Mouse (Mus musculus) heart, embryonic 16.5 days (tissue): Measurements from ENCODE around the gene Manba. TPM values are rescaled to one million over a fixed set of nuclear protein-coding genes. Genes with fewer than 3 reads are reported as not detected.
A peak's percentile ranks its signal among the peaks of the same experiment; 100 is the strongest.

Source experiments
- ATAC-seq: fragments of 200-750 bp; cut with Nextera tagmentation; replicated peaks from 2 replicates; pipeline ENCODE4 v1.8.0; 2017; ENCODE audit warnings: moderate number of reproducible peaks; ENCODE audit not compliant: insufficient read depth, low FRiP score; ENCODE audit errors: extremely low read depth
- H3K27ac ChIP-seq: fragments of 300-500 bp; sonication (generic); 2 replicates; pipeline ENCODE4 v1.5.1; 2014; ENCODE audit warnings: mild to moderate bottlenecking, low read length, control low read depth, moderate library complexity
- H3K27me3 ChIP-seq: fragments of 300-500 bp; sonication (generic); 2 replicates; pipeline ENCODE4 v1.6.1; 2014; ENCODE audit warnings: low read length, mixed read lengths; ENCODE audit not compliant: control insufficient read depth, insufficient read depth
- H3K36me3 ChIP-seq: fragments of 300-500 bp; sonication (generic); 2 replicates; pipeline ENCODE4 v1.6.1; 2014; ENCODE audit not compliant: control insufficient read depth, insufficient read depth
- H3K4me1 ChIP-seq: fragments of 300-500 bp; sonication (generic); 2 replicates; pipeline ENCODE4 v1.6.1; 2014; ENCODE audit warnings: low read length, mixed read lengths; ENCODE audit not compliant: control insufficient read depth, insufficient read depth
- H3K4me2 ChIP-seq: fragments of 300-500 bp; sonication (generic); 2 replicates; pipeline ENCODE4 v1.6.1; 2014; ENCODE audit warnings: low read depth, mild to moderate bottlenecking, control low read depth, low read length
- H3K4me3 ChIP-seq: fragments of 300-500 bp; sonication (generic); 2 replicates; pipeline ENCODE4 v1.5.1; 2014; ENCODE audit warnings: mild to moderate bottlenecking, control low read depth, low read length
- H3K9ac ChIP-seq: fragments of 300-500 bp; sonication (generic); 2 replicates; pipeline ENCODE4 v1.6.1; 2014; ENCODE audit warnings: low read length, control low read depth
- H3K9me3 ChIP-seq: fragments of 300-500 bp; sonication (generic); replicated peaks from 2 replicates; pipeline ENCODE4 v1.6.1; 2016; ENCODE audit warnings: low read length; ENCODE audit not compliant: control insufficient read depth
- WGBS: fragments of 180-500 bp; shearing (Covaris S2); extraction: QIAGEN DNeasy Blood & Tissue Kit; methylation state at CpG from one replicate; pipeline ENCODE4 v1.1.7; 2014; 5-methylcytosine and 5-hydroxymethylcytosine counted together
- polyA plus RNA-seq: library from polyadenylated mRNA; unstranded; fragments of >200 nt; fragmentation: Nextera tagmentation; extraction: Ambion mirVana; gene quantifications from 2 replicates; pipeline ENCODE4 v1.2.1, GENCODE M21; 2015

Gene Manba
- 37.0 and 38.3 TPM in 2 replicates for polyA plus RNA-seq

DNA sequence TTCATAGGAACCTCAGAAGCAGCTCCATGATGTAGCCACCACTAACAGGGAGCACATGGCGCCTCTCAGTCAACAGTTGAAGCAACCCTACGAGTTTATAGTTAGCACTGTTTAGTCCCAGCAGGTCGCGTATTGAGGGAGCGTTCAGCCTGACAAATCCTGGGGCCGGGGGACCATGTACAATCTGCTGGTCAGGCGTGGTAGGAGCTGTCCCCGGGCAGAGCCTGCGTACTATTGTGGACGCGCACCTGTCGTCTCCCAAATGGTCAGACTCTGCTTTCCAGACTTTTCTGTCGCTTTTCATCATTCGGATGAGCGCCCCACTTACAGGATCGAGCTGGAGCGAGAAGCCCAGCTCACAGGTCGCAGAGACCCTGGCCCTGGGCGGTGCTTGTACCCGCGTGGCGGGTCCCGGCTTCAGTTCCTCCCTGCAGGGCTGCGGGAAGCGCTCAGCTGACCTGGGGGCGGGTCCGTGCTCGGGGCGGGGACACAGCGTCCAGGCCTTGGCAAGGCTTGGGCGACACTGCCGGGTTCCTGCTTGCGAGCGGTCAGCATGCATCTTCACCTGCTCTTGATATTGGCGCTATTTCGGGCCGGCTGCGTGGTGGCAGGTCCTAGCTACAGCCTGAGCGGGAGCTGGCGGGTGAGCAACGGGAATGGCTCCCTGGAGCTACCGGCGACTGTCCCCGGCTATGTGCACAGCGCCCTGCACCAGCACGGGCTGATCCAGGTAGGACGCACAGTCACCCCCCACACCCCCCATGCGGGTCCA is at the start of gene Manba:
Manba (plus strand) TSS at position 484 of the 772 bp plus-strand sequence.
- peak; percentile 94 for ATAC-seq
- Histone ChIP-seq H3K9ac (peak within 1 kb of the TSS; percentile 94), H3K9me3 (no peaks in the 10 kb centered on the region), H3K4me2 (peak within 1 kb of the TSS; percentile 83), H3K27ac (peak within 1 kb of the TSS; percentile 85), H3K36me3 (peaks cover 3% of the 10 kb centered on the region), H3K4me1 (0 out of 2 replicates have a peak, but pooled peaks cover 3% of the 10 kb centered on the region), H3K4me3 (peak within 1 kb of the TSS; percentile 95), H3K27me3 (no peaks in the 10 kb centered on the region)
- 2% methylated on average over 48 of the region's 48 CpGs for WGBS

DNA sequence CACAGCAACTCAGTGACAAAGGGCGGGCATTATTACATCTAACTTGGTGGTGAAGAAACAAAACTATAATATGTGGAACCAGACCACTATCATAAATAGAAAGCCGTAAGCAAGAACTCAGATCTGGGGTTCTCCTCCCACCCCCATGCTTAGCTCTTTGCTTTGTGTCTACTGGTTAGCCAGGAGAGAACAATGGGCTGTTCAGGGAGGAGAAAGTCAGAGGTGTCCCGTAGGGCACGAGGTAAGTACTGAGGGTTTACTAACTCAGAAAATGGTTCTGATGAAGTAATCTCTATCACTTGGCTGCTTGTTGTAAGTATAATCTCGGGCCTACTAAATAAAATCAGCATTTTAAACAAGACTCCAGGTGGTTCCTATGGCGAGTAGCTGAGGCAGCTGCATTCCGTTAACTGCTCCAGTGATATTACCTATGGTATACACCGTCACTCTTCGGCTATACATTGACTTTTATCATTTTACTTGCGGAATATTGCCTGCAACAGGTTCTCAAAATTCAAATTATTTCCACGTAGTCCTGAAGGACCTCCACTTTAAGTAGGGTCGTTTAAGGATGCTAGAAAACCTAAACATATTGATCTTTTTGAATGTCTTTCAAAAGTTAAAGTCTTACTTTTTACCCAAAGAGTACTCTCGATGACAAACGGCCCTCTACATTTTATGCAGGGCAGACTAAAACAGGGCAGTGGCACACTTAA is 48.4 kb upstream of the Manba start:
- WGBS, result 47% methylated on average over 14 of the region's 14 CpGs
- H3K9ac ChIP-seq, result peak overlapping the region; percentile 64

DNA sequence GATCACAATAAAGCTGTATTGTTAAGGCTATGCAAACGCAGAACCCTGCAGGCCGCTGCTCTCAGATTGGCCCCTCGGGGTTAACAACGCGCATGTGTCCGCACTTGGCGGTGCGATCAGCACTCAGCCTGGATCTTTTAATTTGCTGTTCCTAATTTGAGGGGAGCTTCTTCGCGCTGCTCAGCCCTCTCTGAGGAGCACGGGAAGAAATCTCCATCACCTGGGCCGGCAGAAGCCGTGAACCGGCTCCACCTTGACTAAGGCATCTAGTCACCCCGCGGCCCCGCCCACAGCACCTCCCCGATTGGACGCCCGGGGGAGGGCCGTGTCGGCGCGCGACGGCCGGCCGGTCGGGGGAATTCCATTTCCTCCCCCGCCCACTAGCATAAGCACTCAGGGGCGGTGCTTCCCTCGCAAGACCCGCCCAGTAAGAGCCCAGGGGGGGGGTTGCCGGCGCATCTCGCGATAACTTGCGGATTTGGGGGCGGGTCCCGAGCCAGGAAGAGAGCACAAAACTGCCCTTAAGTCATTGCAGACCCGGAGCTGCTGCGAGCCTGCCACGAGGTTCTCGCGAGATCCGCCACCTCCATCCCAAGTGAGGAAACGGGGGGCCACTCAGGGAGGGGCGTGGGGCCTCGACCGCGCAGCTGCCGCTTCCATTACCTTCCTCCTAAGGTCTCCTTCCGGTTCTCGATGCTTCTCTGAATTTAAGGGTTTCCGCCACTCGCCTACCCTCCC is 47.5 kb upstream of the Manba start, which contains the start of gene Ube2d3:
Ube2d3 (plus strand) TSS at position 392 of the 738 bp plus-strand sequence.
- Histone ChIP-seq H3K4me1 (peaks cover 13% of the 10 kb centered on the region), H3K9ac (peak within 1 kb of the TSS; percentile 100), H3K27ac (peak within 1 kb of the TSS; percentile 100), H3K27me3 (no peaks in the 10 kb centered on the region), H3K36me3 (peaks cover 2% of the 10 kb centered on the region; the same call in 1 of the 2 replicates), H3K4me3 (peak within 1 kb of the TSS; percentile 72), H3K4me2 (peak within 1 kb of the TSS; percentile 74), H3K9me3 (no peaks in the 10 kb centered on the region)
- under 1% methylated on average over 56 of the region's 56 CpGs for WGBS
- ATAC-seq, result peak; percentile 91

More for the DNA sequence above, 48.4 kb upstream of the Manba start:
- Histone ChIP-seq H3K4me2 (peak overlapping the region; percentile 74), H3K9me3 (no peaks in the 10 kb centered on the region), H3K4me3 (peak overlapping the region; percentile 60), H3K36me3 (peaks cover 2% of the 10 kb centered on the region; the same call in 1 of the 2 replicates), H3K4me1 (peaks cover 9% of the 10 kb centered on the region), H3K27ac (peak overlapping the region; percentile 71), H3K27me3 (no peaks in the 10 kb centered on the region)
- ATAC-seq, result no peak

DNA sequence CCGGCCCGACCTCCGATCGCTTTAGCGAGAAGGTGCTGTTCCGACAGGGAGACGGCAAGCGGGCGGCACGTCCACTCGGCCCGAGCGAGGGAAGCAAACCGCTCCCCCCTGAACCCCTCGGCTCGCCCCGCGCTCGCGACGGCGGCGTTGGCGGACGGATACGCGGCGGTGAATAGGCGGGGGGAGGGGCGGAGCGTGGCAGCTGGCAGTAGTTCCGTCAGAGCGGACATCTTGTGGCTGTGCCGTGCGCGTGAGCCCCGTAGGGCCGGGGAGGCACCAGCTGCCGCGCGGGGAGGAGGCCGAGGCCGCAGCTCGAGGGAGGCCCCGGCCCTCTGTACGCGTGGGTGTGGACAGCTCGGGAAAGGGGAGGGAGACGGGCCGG is 46.9 kb upstream of the Manba start:
- peaks cover 6% of the 10 kb centered on the region; the same call in 1 of the 2 replicates for H3K36me3 ChIP-seq
- H3K9ac ChIP-seq, result peak overlapping the region; percentile 100
- H3K27me3 ChIP-seq, result no peaks in the 10 kb centered on the region
- H3K4me3 ChIP-seq, result peak overlapping the region; percentile 72
- peaks cover 18% of the 10 kb centered on the region for H3K4me1 ChIP-seq
- under 1% methylated on average over 48 of the region's 50 CpGs for WGBS
- peak; percentile 53 for ATAC-seq
- H3K27ac ChIP-seq, result peak overlapping the region; percentile 100
- no peaks in the 10 kb centered on the region for H3K9me3 ChIP-seq
- H3K4me2 ChIP-seq, result peak overlapping the region; percentile 31

GRCm38 (mm10) chr3:135438913-135439531 is 46.4 kb upstream of the Manba start:
- Histone ChIP-seq H3K36me3 (peaks cover 8% of the 10 kb centered on the region; the same call in 1 of the 2 replicates), H3K9me3 (no peaks in the 10 kb centered on the region), H3K4me3 (peak overlapping the region; percentile 72), H3K27ac (peak overlapping the region; percentile 100), H3K4me1 (peaks cover 22% of the 10 kb centered on the region), H3K9ac (peak overlapping the region; percentile 100), H3K27me3 (no peaks in the 10 kb centered on the region), H3K4me2 (peak overlapping the region; percentile 87)
- peak; percentile 55 for ATAC-seq
- WGBS, result under 1% methylated on average over 46 of the region's 76 CpGs

- Histone ChIP-seq H3K36me3 (peaks cover 8% of the 10 kb centered on the region; the same call in 1 of the 2 replicates), H3K4me2 (peak overlapping the region; percentile 87), H3K9ac (peak overlapping the region; percentile 100), H3K27me3 (no peaks in the 10 kb centered on the region), H3K27ac (peak overlapping the region; percentile 100), H3K9me3 (no peaks in the 10 kb centered on the region), H3K4me3 (peak overlapping the region; percentile 72), H3K4me1 (peaks cover 22% of the 10 kb centered on the region)
- no peak for ATAC-seq
- 1% methylated on average over 15 of the region's 15 CpGs for WGBS
Observed at GRCm38 (mm10) chr3:135439651-135440050, 45.8 kb upstream of the Manba start.

GRCm38 (mm10) chr3:135440221-135440620 is 45.2 kb upstream of the Manba start:
- Histone ChIP-seq H3K4me3 (peak overlapping the region; percentile 72), H3K27me3 (no peaks in the 10 kb centered on the region), H3K27ac (peak overlapping the region; percentile 100), H3K9ac (peak overlapping the region; percentile 100), H3K4me1 (peaks cover 25% of the 10 kb centered on the region), H3K9me3 (no peaks in the 10 kb centered on the region), H3K36me3 (peaks cover 8% of the 10 kb centered on the region; the same call in 1 of the 2 replicates), H3K4me2 (peak overlapping the region; percentile 87)
- ATAC-seq, result no peak
- 8% methylated on average over 7 of the region's 7 CpGs for WGBS

DNA sequence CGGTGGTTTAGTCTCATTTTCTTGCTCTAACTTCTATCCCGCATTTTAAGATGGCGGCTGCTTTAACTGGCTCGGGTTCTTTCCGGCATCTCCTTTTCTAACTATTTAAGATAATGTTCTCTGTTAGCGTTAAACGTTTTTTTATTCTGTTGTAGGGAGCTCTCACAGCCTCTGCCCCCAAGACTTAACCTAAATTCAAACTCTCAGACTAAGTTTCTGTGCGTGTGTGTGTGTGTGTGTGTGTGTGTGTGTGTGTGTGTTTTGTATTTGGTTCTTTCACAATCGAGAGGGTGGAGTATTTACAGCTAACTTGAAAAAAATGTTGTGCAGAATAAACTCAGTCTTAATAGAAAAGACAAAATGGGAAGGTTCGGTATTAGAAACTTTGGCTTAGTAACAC is 44.8 kb upstream of the Manba start:
- Histone ChIP-seq H3K9me3 (no peaks in the 10 kb centered on the region), H3K4me1 (peaks cover 25% of the 10 kb centered on the region), H3K27me3 (no peaks in the 10 kb centered on the region), H3K4me3 (peak overlapping the region; percentile 72), H3K9ac (peak overlapping the region; percentile 100), H3K36me3 (peaks cover 8% of the 10 kb centered on the region; the same call in 1 of the 2 replicates), H3K4me2 (peak overlapping the region; percentile 87), H3K27ac (no peak overlapping the region)
- 18% methylated on average over 10 of the region's 10 CpGs for WGBS
- no peak for ATAC-seq
